Mouse (Mus musculus) ES-Bruce4 (cell line): ENCODE results near the gene Abcd2.

ENCODE experiments used
- CTCF ChIP-seq: IDR thresholded peaks from one replicate; pipeline ENCODE4 v1.8.1; 2011; ENCODE audit warnings: low read depth, low read length
- EP300 ChIP-seq: IDR thresholded peaks from 2 replicates; pipeline ENCODE4 v1.6.1; 2011; ENCODE audit warnings: low read depth, low read length; ENCODE audit not compliant: insufficient read depth
- POLR2A ChIP-seq: IDR thresholded peaks from one replicate; pipeline ENCODE4 v1.8.1; 2011; ENCODE audit warnings: low read length; ENCODE audit not compliant: insufficient read depth

GRCm38 (mm10) chr15:91112555-91113209, 78.9 kb downstream of the Abcd2 start:
- TF ChIP-seq POLR2A (no peak), CTCF (no peak), EP300 (no peak)
